Mouse (Mus musculus) ES-E14 (cell line): ENCODE data around the gene Mlxip. TPM values are rescaled to one million over a fixed set of nuclear protein-coding genes. Genes with fewer than 3 reads are reported as not detected.

Experiments used
- DNase-seq: peaks from one replicate; pipeline ENCODE4 v3.0.0-alpha.2; 2013; ENCODE audit warnings: low read depth, low spot score
- H3K27ac ChIP-seq: 2 replicates; pipeline ENCODE4 v1.5.1; 2012; ENCODE audit warnings: low read depth, mild to moderate bottlenecking, low read length, moderate library complexity, mixed read lengths; ENCODE audit not compliant: poor library complexity, insufficient read depth, severe bottlenecking
- H3K36me3 ChIP-seq: 2 replicates; pipeline ENCODE4 v1.6.1; 2012; ENCODE audit warnings: mild to moderate bottlenecking, low read length, moderate library complexity, mixed read lengths; ENCODE audit not compliant: control insufficient read depth, poor library complexity, insufficient read depth, severe bottlenecking
- H3K4me1 ChIP-seq, 2 experiments: fragments of 150-350 bp in 1 of 2; sonication (generic) in 1 of 2; 2 replicates each; pipeline ENCODE4 v1.6.1; 2012; ENCODE audit warnings: low read length in 2 of 2, mild to moderate bottlenecking in 1 of 2, mixed read lengths in 1 of 2; ENCODE audit not compliant: control insufficient read depth in 2 of 2, insufficient read depth in 2 of 2, poor library complexity in 1 of 2
- H3K4me3 ChIP-seq, 2 experiments: fragments of 150-350 bp in 1 of 2; sonication (generic) in 1 of 2; 2 replicates each; pipeline ENCODE4 v1.5.1; 2012; ENCODE audit warnings: low read length in 2 of 2, low read depth in 1 of 2, mild to moderate bottlenecking in 1 of 2, mixed read lengths in 1 of 2; ENCODE audit not compliant: insufficient read depth in 1 of 2, poor library complexity in 1 of 2, severe bottlenecking in 1 of 2
- H3K9ac ChIP-seq: 2 replicates; pipeline ENCODE4 v1.6.1; 2012; ENCODE audit warnings: low read depth, mild to moderate bottlenecking, low read length, mixed read lengths; ENCODE audit not compliant: poor library complexity, insufficient read depth, severe bottlenecking
- H3K9me3 ChIP-seq: fragments of 150-350 bp; sonication (generic); 2 replicates; pipeline ENCODE4 v1.6.1; 2012; ENCODE audit warnings: low read depth, mild to moderate bottlenecking, low read length; ENCODE audit not compliant: control insufficient read depth, insufficient read depth
- CHD2 ChIP-seq: IDR thresholded peaks from 2 replicates; pipeline ENCODE4 v1.6.1; 2014; ENCODE audit warnings: mild to moderate bottlenecking, low read depth, low read length, inconsistent platforms
- HCFC1 ChIP-seq: IDR thresholded peaks from 2 replicates; pipeline ENCODE4 v1.6.1; 2012; ENCODE audit warnings: low read length, inconsistent platforms, borderline replicate concordance; ENCODE audit not compliant: insufficient read depth
- MAFK ChIP-seq: IDR thresholded peaks from 2 replicates; pipeline ENCODE4 v1.6.1; 2014; ENCODE audit warnings: mild to moderate bottlenecking, low read depth, low read length, inconsistent platforms; ENCODE audit not compliant: insufficient read depth
- ZC3H11A ChIP-seq: IDR thresholded peaks from 2 replicates; pipeline ENCODE4 v1.6.1; 2012; ENCODE audit warnings: low read depth, mild to moderate bottlenecking, inconsistent platforms, low read length, borderline replicate concordance
- ZNF384 ChIP-seq: IDR thresholded peaks from 2 replicates; pipeline ENCODE4 v1.6.1; 2012; ENCODE audit warnings: low read depth, low read length, inconsistent platforms
- in situ Hi-C, 2 experiments: fragments of 600-800 bp; cut with MboI; formaldehyde crosslinking; loops; one replicate each; pipeline ENCODE4 v1.15.1; 2025; ENCODE audit warnings: low sequenced_read_pairs in 2 of 2, inconsistent platforms in 1 of 2; ENCODE audit not compliant: unreplicated experiment in 2 of 2
- total RNA-seq: library from RNA; depleted of rRNA; stranded (reverse); fragments of 300-350 nt; gene quantifications from 2 replicates; pipeline ENCODE4 v1.2.3, GENCODE M21; 2012

The Mlxip gene
- total RNA-seq, 1 experiment, result 8.2 TPM

GRCm38 (mm10) chr5:123439312-123439711 is 44.7 kb downstream of the Mlxip start:
- Histone ChIP-seq H3K36me3 (peaks cover 4% of the 10 kb centered on the region; the same call in 1 of the 2 replicates), H3K9me3 (no peaks in the 10 kb centered on the region), H3K4me3 (no peak overlapping the region), H3K4me1 (peaks cover 0 to 2% of the 10 kb centered on the region in 2 experiments; a peak in 1 of 4 replicates), H3K9ac (no peak overlapping the region), H3K27ac (no peak overlapping the region)
- DNase-seq, result no peak
- in situ Hi-C loops, result no loop called here
- TF ChIP-seq ZC3H11A, result no peak
- no peak for TF ChIP-seq CHD2
- no peak for TF ChIP-seq MAFK
- TF ChIP-seq HCFC1, result no peak
- TF ChIP-seq ZNF384, result no peak

- Histone ChIP-seq H3K27ac (no peak overlapping the region), H3K4me3 (no peak overlapping the region), H3K4me1 (peaks cover 0 to 2% of the 10 kb centered on the region in 2 experiments; a peak in 1 of 4 replicates), H3K9ac (no peak overlapping the region), H3K36me3 (peaks cover 4% of the 10 kb centered on the region; the same call in 1 of the 2 replicates), H3K9me3 (no peaks in the 10 kb centered on the region)
- no peak for TF ChIP-seq MAFK
- TF ChIP-seq ZC3H11A, result no peak; the same call in 1 of the 2 replicates
- TF ChIP-seq CHD2, result no peak
- TF ChIP-seq HCFC1, result no peak
- no peak for TF ChIP-seq ZNF384
- DNase-seq, result no peak
- in situ Hi-C loops, result loop anchor here in 1 of 2 experiments (10.0 kb wide), 1 partner anchor 175 kb away; no protein-coding TSS in a partner anchor
These were observed 45.3 kb downstream of the Mlxip start for GRCm38 (mm10) chr5:123439941-123440340.

- DNase-seq, result no peak
- in situ Hi-C loops, result loop anchor here in 1 of 2 experiments (10.0 kb wide), 1 partner anchor 174 kb away; no protein-coding TSS in a partner anchor
- H3K4me3 ChIP-seq, result no peak overlapping the region
- no peak overlapping the region for H3K27ac ChIP-seq
- no peak overlapping the region for H3K9ac ChIP-seq
- H3K9me3 ChIP-seq, result no peaks in the 10 kb centered on the region
- TF ChIP-seq ZNF384 (no peak), ZC3H11A (no peak)
- peaks cover 7% of the 10 kb centered on the region; the same call in 1 of the 2 replicates for H3K36me3 ChIP-seq
- peaks cover 0 to 1% of the 10 kb centered on the region in 2 experiments; a peak in 1 of 4 replicates for H3K4me1 ChIP-seq
These were observed 46.1 kb downstream of the Mlxip start for GRCm38 (mm10) chr5:123440664-123441063.

- Histone ChIP-seq H3K9ac (no peak overlapping the region), H3K27ac (no peak overlapping the region), H3K4me1 (no peaks in the 10 kb centered on the region), H3K4me3 (no peak overlapping the region), H3K9me3 (no peaks in the 10 kb centered on the region), H3K36me3 (peaks cover 14% of the 10 kb centered on the region; the same call in 1 of the 2 replicates)
- TF ChIP-seq ZC3H11A (no peak), HCFC1 (no peak)
- DNase-seq, result no peak
- in situ Hi-C loops, result loop anchor here in 1 of 2 experiments (10.0 kb wide), 1 partner anchor 173 kb away; no protein-coding TSS in a partner anchor
These were observed 47.7 kb downstream of the Mlxip start for GRCm38 (mm10) chr5:123442283-123442682.

- in situ Hi-C loops, result loop anchor here in 1 of 2 experiments (10.0 kb wide), 1 partner anchor 171 kb away; no protein-coding TSS in a partner anchor
- Histone ChIP-seq H3K4me3 (no peak overlapping the region), H3K36me3 (peaks cover 14% of the 10 kb centered on the region; the same call in 1 of the 2 replicates), H3K4me1 (no peaks in the 10 kb centered on the region), H3K27ac (no peak overlapping the region), H3K9ac (no peak overlapping the region), H3K9me3 (no peaks in the 10 kb centered on the region)
- DNase-seq, result peak; percentile 63
- TF ChIP-seq HCFC1 (no peak), ZC3H11A (peak; percentile 61; the same call in 1 of the 2 replicates)
These were observed 49.5 kb downstream of the Mlxip start for GRCm38 (mm10) chr5:123444069-123444468.
